Mouse (Mus musculus) heart, postnatal 4 days (tissue): ENCODE data around the gene Glce. TPM values are rescaled to one million over a fixed set of nuclear protein-coding genes. Genes with fewer than 3 reads are reported as not detected.

Source experiments
- DNase-seq: peaks from one replicate; pipeline ENCODE4 v3.0.0; 2021
- total RNA-seq, 2 experiments: library from RNA; stranded (reverse); gene quantifications; 2 replicates each; pipeline ENCODE4 v1.2.3; 2021

Glce gene
- total RNA-seq, 2 experiments from 2014 or later: 11.3 to 14.4 TPM

GRCm38 (mm10) chr9:62121551-62122447, 656 bp downstream of the Glce start:
- DNase-seq: peak; percentile 45

GRCm38 (mm10) chr9:62118754-62119153, 3.7 kb downstream of the Glce start:
- DNase-seq: no peak

GRCm38 (mm10) chr9:62115826-62116225, 6.6 kb downstream of the Glce start:
- DNase-seq: no peak

GRCm38 (mm10) chr9:62096603-62097002, 25.9 kb downstream of the Glce start:
- DNase-seq: no peak

GRCm38 (mm10) chr9:62091604-62092003, 30.9 kb downstream of the Glce start:
- no peak for DNase-seq

GRCm38 (mm10) chr9:62085548-62085947, 36.9 kb downstream of the Glce start:
- no peak for DNase-seq

GRCm38 (mm10) chr9:62084896-62085295, 37.6 kb downstream of the Glce start:
- no peak for DNase-seq

- no peak for DNase-seq
Observed at GRCm38 (mm10) chr9:62082986-62083385, 39.5 kb downstream of the Glce start.

GRCm38 (mm10) chr9:62081542-62081941, 40.9 kb downstream of the Glce start:
- no peak for DNase-seq

- no peak for DNase-seq
Observed at GRCm38 (mm10) chr9:62080028-62080760, 42.3 kb downstream of the Glce start.

GRCm38 (mm10) chr9:62062234-62062633, 60.2 kb downstream of the Glce start:
- no peak for DNase-seq

GRCm38 (mm10) chr9:62060431-62060830, 62.0 kb downstream of the Glce start:
- no peak for DNase-seq

GRCm38 (mm10) chr9:62059941-62060340, 62.5 kb downstream of the Glce start:
- peak; percentile 67 for DNase-seq

GRCm38 (mm10) chr9:62057881-62058506, 64.5 kb downstream of the Glce start:
- DNase-seq: no peak

- no peak for DNase-seq
Observed at GRCm38 (mm10) chr9:62056206-62056605, 66.2 kb downstream of the Glce start.

GRCm38 (mm10) chr9:62050801-62051200, 71.7 kb downstream of the Glce start:
- peak; percentile 14 for DNase-seq

GRCm38 (mm10) chr9:62049166-62049565, 73.3 kb downstream of the Glce start:
- no peak for DNase-seq

- DNase-seq: no peak
Observed at GRCm38 (mm10) chr9:62042167-62042566, 80.3 kb downstream of the Glce start.

- DNase-seq: peak; percentile 93
Observed at GRCm38 (mm10) chr9:62040008-62040608, 82.3 kb downstream of the Glce start.

GRCm38 (mm10) chr9:62035806-62036205, 86.6 kb downstream of the Glce start:
- no peak for DNase-seq

GRCm38 (mm10) chr9:62032206-62032605, 90.2 kb downstream of the Glce start:
- DNase-seq: no peak

- DNase-seq: no peak
Observed at GRCm38 (mm10) chr9:62028072-62028471, 94.4 kb downstream of the Glce start.

- DNase-seq: peak; percentile 23
Observed at GRCm38 (mm10) chr9:62026600-62026999, 95.9 kb downstream of the Glce start, which contains the start of gene Paqr5. Gene Paqr5, minus strand, starts transcription at chr9:62026856.
